Mouse (Mus musculus) limb, embryonic 13.5 days (tissue): ENCODE results near the gene Ly6g5c. TPM values are rescaled to one million over a fixed set of nuclear protein-coding genes. Genes with fewer than 3 reads are reported as not detected.

Experiments
- ATAC-seq: fragments of 200-750 bp; cut with Nextera tagmentation; 2 replicates; pipeline ENCODE4 v1.8.0; 2017; ENCODE audit warnings: low read depth, moderate number of reproducible peaks, moderate TSS enrichment; ENCODE audit not compliant: low FRiP score
- H3K27ac ChIP-seq: fragments of 300-500 bp; sonication (generic); 2 replicates; pipeline ENCODE4 v1.5.1; 2015; ENCODE audit warnings: inconsistent platforms, mild to moderate bottlenecking, moderate library complexity
- H3K27me3 ChIP-seq: fragments of 300-500 bp; sonication (generic); 2 replicates; pipeline ENCODE4 v1.6.1; 2015; ENCODE audit warnings: mild to moderate bottlenecking, inconsistent platforms
- H3K36me3 ChIP-seq: fragments of 300-500 bp; sonication (generic); 2 replicates; pipeline ENCODE4 v1.6.1; 2015; ENCODE audit warnings: inconsistent platforms, mild to moderate bottlenecking, moderate library complexity
- H3K4me1 ChIP-seq: fragments of 300-500 bp; sonication (generic); 2 replicates; pipeline ENCODE4 v1.6.1; 2015; ENCODE audit warnings: inconsistent platforms
- H3K4me2 ChIP-seq: fragments of 300-500 bp; sonication (generic); replicated peaks from 2 replicates; pipeline ENCODE4 v1.6.1; 2015; ENCODE audit warnings: inconsistent platforms, mild to moderate bottlenecking, moderate library complexity
- H3K4me3 ChIP-seq: fragments of 300-500 bp; sonication (generic); 2 replicates; pipeline ENCODE4 v1.5.1; 2015; ENCODE audit warnings: moderate library complexity, mild to moderate bottlenecking, inconsistent platforms
- H3K9ac ChIP-seq: fragments of 300-500 bp; sonication (generic); 2 replicates; pipeline ENCODE4 v1.6.1; 2015; ENCODE audit warnings: mild to moderate bottlenecking, inconsistent platforms
- H3K9me3 ChIP-seq: fragments of 300-500 bp; sonication (generic); 2 replicates; pipeline ENCODE4 v1.6.1; 2016; ENCODE audit warnings: inconsistent platforms
- WGBS: fragments of 180-500 bp; shearing (Covaris S2); methylation state at CpG from one replicate; pipeline ENCODE4 v1.1.7; 2015; 5-methylcytosine and 5-hydroxymethylcytosine counted together
- polyA plus RNA-seq: library from polyadenylated mRNA; unstranded; fragments of >200 nt; fragmentation: Nextera tagmentation; extraction: Ambion mirVana; gene quantifications from 2 replicates; pipeline ENCODE4 v1.2.1, GENCODE M21; 2015

Gene Ly6g5c
- polyA plus RNA-seq, 1 experiment from 2014 or later: not detected

DNA sequence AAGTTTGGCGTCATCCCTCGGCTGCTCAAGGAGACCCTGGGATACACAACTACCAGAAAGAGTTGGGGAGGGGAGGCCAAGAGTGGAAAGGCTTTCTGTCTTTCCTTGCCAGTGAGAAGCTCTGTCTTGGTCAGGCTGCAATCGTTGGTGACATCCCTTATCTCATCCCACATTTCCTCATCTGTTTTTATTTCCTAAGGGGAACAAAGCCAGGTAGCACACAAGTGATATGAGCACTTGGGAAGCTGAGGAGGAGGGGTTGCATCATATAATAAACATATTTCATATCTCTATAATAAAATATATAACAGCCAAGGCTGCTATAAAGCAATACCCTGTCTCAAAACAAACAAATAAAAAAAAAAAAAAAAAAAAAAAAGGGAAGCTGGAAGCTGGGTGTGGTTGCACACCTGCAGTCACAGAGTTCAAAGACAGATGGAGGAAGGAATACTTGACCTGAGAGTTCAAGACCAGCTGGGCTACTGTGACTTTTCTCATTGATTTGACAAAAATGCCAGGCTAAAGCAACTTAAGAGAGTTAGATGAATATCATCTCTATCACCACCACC lies 24.1 kb upstream of the Ly6g5c start:
- no peak overlapping the region for H3K4me2 ChIP-seq
- no peaks in the 10 kb centered on the region for H3K9me3 ChIP-seq
- no peaks in the 10 kb centered on the region for H3K4me1 ChIP-seq
- no peak overlapping the region for H3K9ac ChIP-seq
- no peaks in the 10 kb centered on the region for H3K36me3 ChIP-seq
- H3K27me3 ChIP-seq: 0 out of 2 replicates have a peak, but pooled peaks cover 1% of the 10 kb centered on the region
- 68% methylated on average over 3 of the region's 3 CpGs for WGBS
- no peak overlapping the region for H3K27ac ChIP-seq
- ATAC-seq: no peak
- no peak overlapping the region for H3K4me3 ChIP-seq

DNA sequence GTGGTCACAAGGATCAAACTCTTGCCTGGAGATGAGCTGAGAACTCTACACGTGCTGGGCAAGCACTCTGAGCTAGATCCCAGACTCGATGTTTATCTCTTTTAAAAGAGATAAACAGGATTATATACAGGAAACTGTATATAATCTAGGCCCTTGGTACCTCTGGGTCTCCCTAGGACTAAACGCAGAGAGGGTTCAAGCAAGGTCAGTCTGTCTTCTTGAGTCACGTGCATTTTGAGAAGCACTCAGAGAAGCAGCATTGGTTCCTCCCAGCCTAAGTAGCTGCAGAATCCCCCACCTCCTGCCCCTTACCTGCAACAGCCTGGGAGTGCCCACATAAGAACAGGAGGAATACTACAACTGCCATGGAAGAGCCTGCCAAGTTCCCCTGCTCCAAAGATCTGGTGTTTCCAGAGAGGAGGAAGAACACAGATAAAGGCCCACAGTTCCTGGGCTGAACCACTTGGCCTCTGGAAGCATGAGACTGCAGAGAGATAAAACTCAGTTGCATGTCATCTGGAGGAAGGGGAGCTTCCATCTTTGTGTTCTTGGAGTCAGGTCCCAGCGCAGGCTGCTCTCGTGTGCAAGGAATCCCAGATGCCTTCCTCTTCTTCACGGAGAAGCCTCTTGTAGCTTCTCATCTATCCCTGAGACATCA lies 22.7 kb upstream of the Ly6g5c start, which contains the start of gene Ly6g6f:
Gene Ly6g6f (minus strand): TSS at position 403 of the 658 bp plus-strand sequence.
- Histone ChIP-seq H3K36me3 (no peaks in the 10 kb centered on the region; the same call in 1 of the 2 replicates), H3K27ac (no peak within 1 kb of the TSS), H3K9ac (peak within 1 kb of the TSS; percentile 43; the same call in 1 of the 2 replicates), H3K4me2 (no peak within 1 kb of the TSS), H3K9me3 (no peaks in the 10 kb centered on the region), H3K4me1 (peaks cover 5% of the 10 kb centered on the region), H3K27me3 (no peaks in the 10 kb centered on the region), H3K4me3 (no peak within 1 kb of the TSS)
- no peak for ATAC-seq
- 77% methylated on average over 7 of the region's 7 CpGs for WGBS

DNA sequence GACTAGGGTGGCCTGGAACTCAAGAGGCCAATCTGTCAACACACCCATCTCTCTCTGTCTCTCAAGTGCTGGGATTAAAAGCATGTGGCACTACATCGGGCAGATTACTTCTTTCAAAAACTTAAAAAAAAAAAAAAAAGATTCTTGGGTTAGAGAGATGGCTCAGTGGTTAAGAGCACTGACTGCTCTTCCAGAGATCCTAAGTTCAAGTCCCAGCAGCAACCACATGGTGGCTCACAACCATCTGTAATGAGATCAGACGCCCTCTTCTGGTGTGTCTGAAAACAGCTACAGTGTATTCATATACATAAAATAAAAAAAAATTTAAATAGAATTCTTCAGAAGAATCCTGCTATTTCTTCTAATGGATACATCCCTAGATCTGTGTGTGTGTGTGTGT lies 19.9 kb upstream of the Ly6g5c start:
- Histone ChIP-seq H3K27me3 (no peaks in the 10 kb centered on the region), H3K36me3 (peaks cover 22% of the 10 kb centered on the region), H3K4me2 (no peak overlapping the region), H3K4me3 (no peak overlapping the region), H3K9ac (no peak overlapping the region), H3K4me1 (peaks cover 9% of the 10 kb centered on the region), H3K27ac (no peak overlapping the region), H3K9me3 (no peaks in the 10 kb centered on the region)
- WGBS: 42% methylated on average over 2 of the region's 2 CpGs
- no peak for ATAC-seq

DNA sequence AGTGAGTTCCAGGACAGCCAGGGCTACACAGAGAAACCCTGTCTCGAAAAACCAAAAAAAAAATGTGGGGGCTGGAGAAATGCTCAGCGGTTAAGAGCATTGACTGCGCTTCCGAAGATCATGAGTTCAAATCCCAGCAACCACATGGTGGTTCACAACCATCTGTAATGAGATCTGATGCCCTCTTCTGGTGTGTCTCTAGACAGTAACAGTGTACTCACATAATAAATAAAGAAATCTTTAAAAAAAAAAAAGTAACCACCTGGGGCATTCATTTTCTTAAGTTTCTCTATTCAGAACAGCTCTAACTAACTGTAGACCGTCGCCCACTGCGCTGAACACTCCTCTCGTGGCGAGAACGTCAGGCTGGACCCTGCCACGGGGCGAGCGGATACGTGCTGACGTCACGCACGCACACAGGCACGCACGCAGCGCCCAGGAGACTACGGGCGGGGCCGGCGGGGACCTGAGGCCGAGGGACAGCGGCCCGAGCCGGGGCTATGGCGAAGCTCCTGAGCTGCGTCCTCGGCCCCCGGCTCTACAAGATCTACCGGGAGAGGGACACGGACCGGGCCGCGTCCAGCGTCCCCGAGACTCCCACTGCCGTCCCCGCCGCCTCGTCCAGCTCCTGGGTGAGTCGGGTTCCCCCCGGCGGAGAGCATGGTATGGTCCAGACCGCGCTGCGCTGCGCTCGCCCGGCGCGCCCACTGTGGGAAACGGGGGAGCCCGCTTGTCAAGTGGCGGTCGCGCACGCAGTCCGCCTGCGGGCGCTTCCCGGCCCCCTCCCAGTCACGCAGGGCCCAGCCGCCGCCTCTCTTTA lies 19.0 kb upstream of the Ly6g5c start, which contains the start of gene Abhd16a:
Gene Abhd16a (plus strand): TSS at position 439 of the 820 bp plus-strand sequence.
- H3K27me3 ChIP-seq: no peaks in the 10 kb centered on the region
- H3K27ac ChIP-seq: peak within 1 kb of the TSS; percentile 94
- H3K4me3 ChIP-seq: peak within 1 kb of the TSS; percentile 64
- no peaks in the 10 kb centered on the region for H3K9me3 ChIP-seq
- H3K4me2 ChIP-seq: peak within 1 kb of the TSS; percentile 65
- 3% methylated on average over 67 of the region's 67 CpGs for WGBS
- peak within 1 kb of the TSS; percentile 86 for H3K9ac ChIP-seq
- peaks cover 31% of the 10 kb centered on the region for H3K36me3 ChIP-seq
- peak; percentile 98 for ATAC-seq
- H3K4me1 ChIP-seq: peaks cover 9% of the 10 kb centered on the region

DNA sequence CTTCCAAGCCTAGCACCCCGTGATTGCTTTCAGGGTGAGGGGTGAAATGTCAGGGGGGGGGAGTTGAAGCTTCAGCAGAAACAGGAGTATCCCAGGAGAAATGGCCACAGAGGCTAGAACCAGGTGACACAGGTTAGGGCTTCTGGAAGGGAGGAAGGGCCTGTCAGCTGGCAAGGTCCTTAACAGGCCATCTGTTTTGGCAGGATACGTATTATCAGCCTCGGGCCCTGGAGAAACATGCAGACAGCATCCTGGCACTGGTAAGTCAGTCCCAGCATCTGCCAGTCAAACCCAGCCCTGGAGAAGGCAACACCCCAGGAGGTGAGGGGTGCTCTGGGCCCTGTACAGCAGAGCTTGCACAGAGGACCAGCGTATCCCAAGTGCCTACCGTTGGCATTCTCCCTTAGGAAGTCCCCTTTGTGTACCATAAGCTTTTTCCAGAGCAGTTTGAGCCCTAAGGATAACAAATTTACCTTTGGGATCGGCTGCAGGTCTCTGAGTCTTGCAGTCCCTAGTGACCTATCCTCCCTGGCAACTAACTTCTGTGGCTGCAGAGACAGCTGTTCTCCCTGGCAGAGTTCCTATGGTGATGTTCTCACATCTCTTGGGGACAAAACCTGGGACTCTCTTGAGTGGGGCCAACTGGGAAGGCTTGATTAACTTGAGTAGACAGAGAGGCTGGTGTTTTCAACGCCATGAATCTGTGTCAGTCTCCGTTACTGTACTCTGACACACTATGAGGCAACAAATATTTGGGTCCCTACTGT lies 17.7 kb upstream of the Ly6g5c start:
- peak overlapping the region; percentile 65 for H3K4me2 ChIP-seq
- H3K4me3 ChIP-seq: peak overlapping the region; percentile 64
- peaks cover 43% of the 10 kb centered on the region for H3K36me3 ChIP-seq
- peak overlapping the region; percentile 86 for H3K9ac ChIP-seq
- no peaks in the 10 kb centered on the region for H3K9me3 ChIP-seq
- H3K27me3 ChIP-seq: no peaks in the 10 kb centered on the region
- H3K27ac ChIP-seq: 0 out of 2 replicates have a peak overlapping the region, but pooled peaks have one; percentile 94
- peaks cover 9% of the 10 kb centered on the region for H3K4me1 ChIP-seq
- no peak for ATAC-seq
- 69% methylated on average over 8 of the region's 8 CpGs for WGBS

DNA sequence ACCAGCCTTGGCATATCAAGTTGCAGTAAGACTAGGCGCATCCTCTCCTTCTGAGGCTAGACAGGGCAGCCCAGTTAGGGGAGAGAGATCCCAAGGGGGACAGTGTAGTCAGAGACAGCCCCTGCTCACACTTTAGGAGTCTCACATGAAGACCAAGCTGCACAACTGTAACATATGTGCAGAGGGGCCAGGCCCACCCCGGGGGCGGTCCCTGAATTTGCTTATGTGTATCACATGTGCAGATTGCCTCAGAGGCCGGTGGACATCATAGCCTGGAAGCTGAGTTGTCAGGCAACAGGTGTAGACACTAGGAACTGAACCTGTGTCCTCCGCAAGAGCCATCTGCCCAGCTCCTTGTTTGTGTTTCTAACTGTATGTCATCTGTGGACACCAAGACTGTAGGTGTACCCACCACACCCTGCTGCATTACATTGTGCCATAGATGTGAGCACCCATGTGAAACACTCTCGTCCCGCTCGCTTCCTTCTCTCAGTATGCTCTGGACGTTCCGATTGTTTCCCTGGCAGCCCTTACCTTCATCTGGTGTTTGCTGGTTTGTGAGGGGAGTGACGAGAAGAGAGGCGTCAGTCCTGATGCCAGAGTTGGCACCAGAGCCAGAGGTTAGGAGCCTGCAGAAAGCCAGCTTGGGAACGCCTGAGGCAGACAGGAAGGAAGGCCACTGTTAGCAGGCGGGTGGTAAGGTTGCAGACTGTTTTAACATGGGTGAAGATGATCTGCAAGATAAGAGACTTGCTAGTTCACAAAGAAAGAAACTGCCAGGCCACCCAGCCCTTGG lies 15.5 kb upstream of the Ly6g5c start:
- no peak overlapping the region for H3K4me2 ChIP-seq
- peaks cover 9% of the 10 kb centered on the region for H3K4me1 ChIP-seq
- peaks cover 65% of the 10 kb centered on the region for H3K36me3 ChIP-seq
- H3K27ac ChIP-seq: no peak overlapping the region
- no peak for ATAC-seq
- 89% methylated on average over 14 of the region's 14 CpGs for WGBS
- H3K4me3 ChIP-seq: no peak overlapping the region
- no peak overlapping the region for H3K9ac ChIP-seq
- no peaks in the 10 kb centered on the region for H3K9me3 ChIP-seq
- H3K27me3 ChIP-seq: no peaks in the 10 kb centered on the region

DNA sequence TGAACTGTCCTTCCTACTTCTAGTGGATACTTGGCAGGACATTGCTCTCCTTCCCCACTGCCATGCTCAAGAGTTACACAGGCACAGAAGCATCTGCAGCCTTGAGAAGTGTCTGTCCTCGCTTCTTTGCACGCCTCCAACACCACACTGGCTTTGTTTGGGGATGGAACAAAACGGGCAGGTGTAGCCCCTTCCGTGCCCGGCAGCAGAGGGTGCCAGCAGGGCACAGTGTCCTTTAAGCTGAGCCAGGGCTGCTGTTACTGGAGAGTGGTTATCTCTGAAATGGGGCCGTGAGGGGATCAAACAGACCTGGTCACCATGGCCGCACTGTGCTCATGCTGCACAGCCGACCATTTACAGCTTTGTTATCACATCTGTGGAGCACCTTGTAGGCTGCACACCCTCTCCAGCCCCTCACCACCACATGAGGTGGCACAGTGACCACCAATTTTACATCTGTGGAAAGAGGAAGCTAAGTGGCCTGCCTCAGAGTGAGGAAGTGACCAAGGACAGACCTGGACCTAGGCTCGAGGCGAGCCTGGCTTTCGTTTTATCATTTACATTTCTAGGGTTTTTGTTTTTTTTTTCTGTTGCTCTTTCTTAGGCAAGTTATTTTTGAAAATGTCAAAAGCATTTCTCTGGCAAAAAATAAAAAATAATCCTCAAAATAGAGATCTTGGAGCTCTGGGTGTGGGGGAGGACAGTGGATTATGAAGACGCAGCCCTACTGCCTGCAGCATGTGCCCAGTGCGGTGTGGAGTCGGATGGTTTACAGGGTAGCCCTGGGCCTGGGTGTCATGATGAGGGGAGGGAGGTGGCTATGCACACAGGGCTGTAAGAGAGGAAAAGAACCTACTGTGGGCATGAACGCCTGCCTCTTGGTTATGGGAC lies 13.4 kb upstream of the Ly6g5c start:
- Histone ChIP-seq H3K9ac (0 out of 2 replicates have a peak overlapping the region, but pooled peaks have one; percentile 31), H3K4me3 (no peak overlapping the region), H3K4me2 (no peak overlapping the region), H3K27ac (no peak overlapping the region), H3K36me3 (peaks cover 87% of the 10 kb centered on the region), H3K27me3 (no peaks in the 10 kb centered on the region), H3K4me1 (peaks cover 9% of the 10 kb centered on the region), H3K9me3 (no peaks in the 10 kb centered on the region)
- 87% methylated on average over 15 of the region's 15 CpGs for WGBS
- no peak for ATAC-seq

DNA sequence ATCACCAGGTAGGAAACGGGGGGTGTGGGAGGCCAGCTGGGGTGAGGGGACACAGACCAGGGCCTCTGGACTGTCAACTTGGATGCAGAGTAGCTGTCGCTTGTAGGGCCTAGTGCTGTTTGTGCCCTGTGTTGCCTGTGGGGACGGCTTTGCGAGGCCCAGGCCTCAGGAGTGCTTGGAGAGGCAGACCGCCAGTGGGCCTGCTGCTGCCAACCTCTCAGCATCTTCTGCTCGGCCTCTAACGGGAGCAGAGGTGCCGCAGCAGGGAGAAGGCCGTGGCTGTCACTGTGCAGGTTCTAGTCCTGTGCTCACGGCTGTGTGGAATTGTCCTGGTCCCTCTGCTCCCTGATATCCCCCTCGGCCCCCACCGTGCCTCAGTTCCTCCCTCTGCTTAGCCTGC lies 11.5 kb upstream of the Ly6g5c start:
- Histone ChIP-seq H3K9me3 (no peaks in the 10 kb centered on the region), H3K27me3 (no peaks in the 10 kb centered on the region), H3K9ac (peak overlapping the region; percentile 31; the same call in 1 of the 2 replicates), H3K4me3 (no peak overlapping the region), H3K36me3 (peaks cover 97% of the 10 kb centered on the region), H3K4me2 (no peak overlapping the region), H3K27ac (no peak overlapping the region), H3K4me1 (no peaks in the 10 kb centered on the region)
- no peak for ATAC-seq
- WGBS: 88% methylated on average over 12 of the region's 12 CpGs

DNA sequence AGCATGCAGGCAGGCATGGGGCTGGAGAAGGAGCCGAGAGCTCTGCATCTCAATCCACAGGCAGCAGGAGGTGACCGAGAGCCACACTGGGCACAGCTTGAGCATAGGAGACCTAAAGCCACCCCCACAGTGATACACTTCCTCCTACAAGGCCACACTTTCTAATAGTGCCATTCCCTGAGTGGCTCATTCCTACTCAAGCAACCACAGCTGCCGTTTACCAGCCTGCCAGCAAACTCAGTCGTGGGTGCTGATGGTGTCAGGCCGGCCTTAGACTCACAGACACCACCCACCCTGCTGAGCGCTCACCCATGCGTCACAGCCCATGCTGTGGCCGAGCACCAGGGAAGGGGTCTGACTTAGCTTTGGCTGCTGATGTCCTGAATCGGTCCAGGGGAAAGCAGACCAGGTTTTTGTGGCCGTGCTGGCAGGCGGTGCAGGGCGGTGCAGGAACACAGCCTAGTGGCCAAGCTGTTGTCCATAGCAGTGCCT lies 10.9 kb upstream of the Ly6g5c start:
- Histone ChIP-seq H3K4me1 (no peaks in the 10 kb centered on the region), H3K27me3 (no peaks in the 10 kb centered on the region), H3K4me3 (no peak overlapping the region), H3K36me3 (peaks cover 99% of the 10 kb centered on the region), H3K9ac (no peak overlapping the region), H3K9me3 (no peaks in the 10 kb centered on the region), H3K27ac (no peak overlapping the region), H3K4me2 (no peak overlapping the region)
- 89% methylated on average over 12 of the region's 12 CpGs for WGBS
- no peak for ATAC-seq

DNA sequence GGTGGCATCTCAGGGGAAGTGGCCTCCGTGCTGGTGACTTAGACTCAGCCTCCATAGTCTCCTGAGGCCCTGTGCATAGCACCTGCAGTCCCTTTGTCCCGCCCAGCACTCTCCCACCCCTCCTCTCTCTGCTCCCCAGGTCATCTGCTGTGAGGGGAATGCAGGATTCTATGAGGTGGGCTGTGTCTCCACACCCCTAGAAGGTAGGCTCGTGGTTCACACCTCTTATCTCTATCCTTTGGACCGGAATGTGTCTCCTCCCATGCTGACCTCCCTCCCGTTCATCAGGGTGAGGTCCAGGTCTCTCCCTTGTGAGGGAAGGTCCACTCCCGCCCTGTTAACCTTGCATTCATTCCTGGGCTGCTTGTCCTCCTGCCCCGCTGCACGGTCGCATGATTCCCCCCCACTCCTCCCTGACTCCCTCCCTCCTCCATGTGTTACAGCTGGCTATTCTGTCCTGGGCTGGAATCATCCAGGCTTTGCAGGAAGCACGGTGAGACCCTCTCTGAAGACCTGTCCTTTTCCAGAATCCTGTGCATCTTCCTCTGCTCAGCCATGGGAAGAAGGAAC lies 7.8 kb upstream of the Ly6g5c start:
- Histone ChIP-seq H3K36me3 (peaks cover 91% of the 10 kb centered on the region), H3K27me3 (no peaks in the 10 kb centered on the region), H3K9me3 (no peaks in the 10 kb centered on the region), H3K4me1 (no peaks in the 10 kb centered on the region), H3K9ac (no peak overlapping the region), H3K27ac (no peak overlapping the region), H3K4me2 (no peak overlapping the region), H3K4me3 (no peak overlapping the region)
- WGBS: 82% methylated on average over 10 of the region's 10 CpGs
- no peak for ATAC-seq
